Mouse (Mus musculus): ENCODE data around the gene D5Ertd579e. TPM values are rescaled to one million over a fixed set of nuclear protein-coding genes. Genes with fewer than 3 reads are reported as not detected.
"Not testable (repeated sequence)": the region's sequence is repeated elsewhere in the genome, so short reads cannot be mapped to it uniquely, and the experiment has no call there.

Gene D5Ertd579e
- total RNA-seq, 2 experiments from 2014 or later: 100 to 103 TPM

DNA sequence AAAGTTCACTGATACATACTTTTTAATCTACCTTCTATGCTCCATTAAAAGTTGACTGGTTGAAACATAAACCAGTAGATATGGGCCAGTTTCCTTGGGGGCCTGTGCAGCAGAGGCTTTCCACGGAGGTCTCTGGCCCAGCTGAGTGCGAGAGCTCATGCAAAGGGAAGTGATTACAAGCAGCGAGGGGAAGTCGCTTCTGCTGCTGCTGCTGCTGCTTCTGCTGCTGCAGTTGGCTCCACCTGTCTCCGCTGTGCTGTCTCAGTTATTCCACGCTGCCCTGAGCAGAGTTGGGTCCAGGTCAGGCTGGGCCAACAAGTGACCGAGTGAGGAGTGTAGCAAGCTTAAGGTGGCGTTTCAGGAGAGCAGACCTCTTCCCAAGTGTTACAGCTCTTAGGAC is 27.3 kb downstream of the D5Ertd579e start:
- peak overlapping the region; percentile 76 for H3K27ac ChIP-seq
- no peak for TF ChIP-seq CTCF (conservative IDR thresholded peaks at IDR 0.05)
- H3K4me3 ChIP-seq: no peak overlapping the region
- DNase-seq (ENCODE audit: low spot score in 2 of 2): no peak

DNA sequence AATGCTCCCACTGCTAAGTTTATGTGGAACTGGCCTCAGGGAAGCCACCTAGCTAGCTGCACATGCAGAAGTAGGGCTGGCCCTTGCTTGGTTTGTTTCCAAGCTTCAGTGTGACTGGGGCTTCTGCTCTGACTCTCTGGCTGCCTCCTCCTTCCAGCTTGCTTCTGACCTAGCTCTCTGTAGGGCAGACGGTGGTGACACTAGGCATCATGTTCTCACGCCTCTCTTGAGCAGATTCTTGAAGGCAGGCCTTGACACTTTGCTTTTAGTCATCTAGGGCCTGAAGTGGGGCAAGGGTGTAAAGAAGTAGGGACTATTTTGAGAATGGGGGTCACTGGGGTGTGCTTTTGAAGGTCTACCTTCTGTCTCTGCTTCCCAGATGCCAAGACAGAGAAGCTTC is 27.8 kb downstream of the D5Ertd579e start:
- H3K4me3 ChIP-seq; DNase-seq (ENCODE audit: low spot score in 2 of 2): not testable (repeated sequence)
- peak overlapping the region; percentile 76; the same call in 1 of the 2 replicates for H3K27ac ChIP-seq

DNA sequence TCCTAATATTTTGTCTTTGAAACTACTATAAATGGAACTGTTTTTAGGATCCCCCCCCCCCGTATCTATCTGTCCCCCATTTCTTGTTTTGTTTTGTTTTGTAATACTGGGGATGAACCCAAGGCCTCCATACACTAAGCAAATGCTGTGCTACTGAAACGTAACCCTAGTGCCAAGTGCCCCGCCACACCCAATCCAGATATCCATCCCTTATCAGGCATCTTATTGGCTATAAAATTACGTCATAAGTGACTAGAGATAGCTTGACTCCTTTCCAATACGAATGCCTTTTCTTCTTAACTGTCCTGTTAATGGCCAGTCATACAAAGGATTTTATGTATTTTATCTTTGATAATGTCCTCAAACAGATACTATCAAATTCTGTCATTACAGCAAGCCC is 28.7 kb downstream of the D5Ertd579e start:
- no peak overlapping the region for H3K27ac ChIP-seq
- DNase-seq (ENCODE audit: low spot score in 2 of 2): no peak
- no peak for TF ChIP-seq CTCF (conservative IDR thresholded peaks at IDR 0.05)

GRCm38 (mm10) chr5:36666699-36667098 is 29.1 kb downstream of the D5Ertd579e start:
- not testable (repeated sequence) for DNase-seq (ENCODE audit: low spot score in 2 of 2); H3K27ac ChIP-seq; H3K4me3 ChIP-seq
- TF ChIP-seq CTCF (conservative IDR thresholded peaks at IDR 0.05): peak; percentile 55

More for the DNA sequence above, 28.7 kb downstream of the D5Ertd579e start:
- H3K4me3 ChIP-seq: no peak overlapping the region

- TF ChIP-seq CTCF (conservative IDR thresholded peaks at IDR 0.05): no peak
- DNase-seq (ENCODE audit: low spot score in 2 of 2): no peak
- H3K4me3 ChIP-seq: no peak overlapping the region
Observed at GRCm38 (mm10) chr5:36663329-36663728, 32.5 kb downstream of the D5Ertd579e start.

DNA sequence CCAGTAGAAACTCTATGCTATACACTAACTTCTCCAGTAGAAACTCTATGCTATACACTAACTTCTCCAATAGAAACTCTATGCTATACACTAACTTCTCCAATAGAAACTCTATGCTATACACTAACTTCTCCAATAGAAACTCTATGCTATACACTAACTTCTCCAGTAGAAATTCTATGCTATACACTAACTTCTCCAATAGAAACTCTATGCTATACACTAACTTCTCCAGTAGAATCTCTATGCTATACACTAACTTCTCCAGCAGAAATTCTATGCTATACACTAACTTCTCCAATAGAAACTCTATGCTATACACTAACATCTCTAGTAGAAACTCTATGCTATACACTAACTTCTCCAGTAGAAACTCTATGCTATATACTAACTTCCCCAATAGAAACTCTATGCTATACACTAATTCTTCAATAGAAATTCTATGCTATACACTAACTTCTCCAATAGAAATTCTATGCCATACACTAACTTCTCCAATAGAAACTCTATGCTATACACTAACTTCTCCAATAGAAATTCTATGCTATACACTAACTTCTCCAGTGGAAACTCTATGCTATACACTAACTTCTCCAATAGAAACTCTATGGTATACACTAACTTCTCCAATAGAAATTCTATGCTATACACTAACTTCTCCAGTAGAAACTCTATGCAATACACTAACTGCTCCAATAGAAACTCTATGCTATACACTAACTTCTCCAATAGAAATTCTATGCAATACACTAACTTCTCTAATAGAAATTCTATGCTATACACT is 34.7 kb downstream of the D5Ertd579e start:
- not testable (repeated sequence) for H3K4me3 ChIP-seq; H3K27ac ChIP-seq; DNase-seq (ENCODE audit: low spot score in 2 of 2)

More at GRCm38 (mm10) chr5:36663329-36663728, 32.5 kb downstream of the D5Ertd579e start:
- no peak overlapping the region for H3K27ac ChIP-seq

DNA sequence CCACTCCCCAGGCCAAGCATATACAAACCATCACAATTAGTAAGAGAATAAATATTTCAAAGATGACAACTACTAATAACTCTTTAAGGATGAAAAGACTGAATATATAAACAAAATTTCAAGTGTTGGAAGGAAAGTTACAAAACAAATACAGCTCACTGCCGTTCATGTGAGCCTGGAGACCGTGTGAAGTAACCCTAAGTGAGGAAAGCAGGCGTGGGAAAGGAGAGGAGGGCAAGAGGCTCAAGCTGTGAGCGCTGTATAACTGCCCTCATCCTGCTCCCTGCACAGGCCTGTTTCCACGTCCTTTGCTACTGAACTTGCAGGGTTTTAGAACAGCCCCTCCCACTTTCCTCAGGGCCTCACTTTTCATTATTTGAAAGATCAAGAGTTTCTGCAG is 70.2 kb downstream of the D5Ertd579e start:
- TF ChIP-seq CTCF (conservative IDR thresholded peaks at IDR 0.05): no peak
- H3K4me3 ChIP-seq: no peak overlapping the region
- no peak for DNase-seq (ENCODE audit: low spot score in 2 of 2)
- no peak overlapping the region for H3K27ac ChIP-seq

DNA sequence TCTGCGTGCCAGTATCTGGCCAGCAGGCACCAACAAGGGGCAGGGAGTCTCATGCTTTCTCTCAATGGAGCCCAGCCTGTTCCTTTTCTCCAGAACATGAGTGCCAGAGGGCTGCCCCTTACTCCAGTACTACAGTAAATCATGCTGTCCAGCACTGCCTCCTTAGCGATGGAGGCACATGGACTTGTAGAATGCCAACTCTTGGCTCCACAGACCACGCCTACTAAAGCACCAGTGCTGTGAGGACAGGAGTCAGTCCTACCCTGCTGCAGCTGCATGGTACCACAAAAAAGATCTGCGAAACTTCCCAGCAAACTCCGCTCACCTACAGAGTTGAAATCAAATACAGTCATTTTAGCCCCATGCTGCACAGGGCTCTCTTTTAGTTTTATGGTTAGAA is 72.2 kb downstream of the D5Ertd579e start:
- Histone ChIP-seq H3K4me3 (no peak overlapping the region), H3K27ac (no peak overlapping the region)
- DNase-seq (ENCODE audit: low spot score in 2 of 2): no peak
- no peak for TF ChIP-seq CTCF (conservative IDR thresholded peaks at IDR 0.05)

GRCm38 (mm10) chr5:36621058-36621449 is 74.8 kb downstream of the D5Ertd579e start:
- H3K27ac ChIP-seq: peak overlapping the region; percentile 52
- DNase-seq (ENCODE audit: low spot score in 2 of 2): no peak
- no peak for TF ChIP-seq CTCF (conservative IDR thresholded peaks at IDR 0.05)
- H3K4me3 ChIP-seq: no peak overlapping the region

DNA sequence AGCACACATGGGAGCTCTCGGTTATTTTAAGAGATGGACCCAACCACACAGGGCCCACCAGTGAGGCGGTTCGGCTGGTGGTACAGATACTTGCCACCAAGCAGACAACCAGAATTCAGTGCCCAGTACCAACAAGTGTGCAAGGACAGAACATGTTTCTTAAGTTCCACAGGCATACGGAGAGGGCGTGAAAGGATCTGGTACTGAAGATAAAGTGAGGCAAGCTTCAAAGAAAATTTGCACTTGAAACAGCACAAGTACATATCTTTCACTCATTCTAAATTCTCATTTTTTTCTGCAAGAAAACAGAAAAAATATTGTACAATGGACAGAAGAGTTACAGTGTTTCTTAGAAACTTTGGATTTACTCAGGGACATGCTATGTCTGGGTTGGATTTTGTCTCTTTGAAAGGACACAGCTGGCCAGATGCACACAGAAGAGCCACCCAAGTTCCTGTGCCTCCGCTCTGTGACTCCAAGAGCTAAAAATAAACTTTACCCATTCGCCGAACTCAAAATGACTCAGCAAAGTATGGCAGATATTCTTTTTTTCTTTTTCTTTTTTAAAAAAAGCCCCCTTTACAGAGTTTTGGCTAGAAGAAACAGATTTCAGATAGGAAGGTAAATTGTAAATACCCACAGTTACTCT is 75.3 kb downstream of the D5Ertd579e start:
- Histone ChIP-seq H3K4me3 (no peak overlapping the region), H3K27ac (peak overlapping the region; percentile 52)
- TF ChIP-seq CTCF (conservative IDR thresholded peaks at IDR 0.05): no peak
- no peak for DNase-seq (ENCODE audit: low spot score in 2 of 2)

GRCm38 (mm10) chr5:36618890-36619289 is 76.9 kb downstream of the D5Ertd579e start:
- Histone ChIP-seq H3K4me3 (no peak overlapping the region), H3K27ac (peak overlapping the region; percentile 52)
- peak in 1 of 2 experiments; percentile 24 for DNase-seq (ENCODE audit: low spot score in 2 of 2)
- TF ChIP-seq CTCF (conservative IDR thresholded peaks at IDR 0.05): no peak

DNA sequence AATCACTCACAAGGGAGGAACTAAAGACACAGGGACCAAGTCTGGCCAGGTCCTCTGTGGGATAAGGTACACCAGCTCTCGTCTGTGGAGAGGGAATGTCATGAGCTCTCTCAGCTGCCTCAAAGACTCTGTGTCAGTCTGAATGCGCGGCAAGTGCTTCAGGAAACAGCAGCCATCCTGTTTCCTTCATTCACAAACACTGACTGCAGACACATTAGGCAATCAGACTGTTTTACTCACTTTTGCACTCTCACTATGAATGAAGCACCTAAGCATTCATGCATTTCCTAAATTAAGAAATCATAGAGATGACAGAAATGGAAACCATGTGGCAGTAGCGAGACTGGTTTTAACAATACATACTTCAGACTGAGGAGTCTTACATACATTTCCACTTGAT is 77.5 kb downstream of the D5Ertd579e start:
- no peak overlapping the region for H3K4me3 ChIP-seq
- no peak for TF ChIP-seq CTCF (conservative IDR thresholded peaks at IDR 0.05)
- H3K27ac ChIP-seq: peak overlapping the region; percentile 52; the same call in 1 of the 2 replicates
- DNase-seq (ENCODE audit: low spot score in 2 of 2): no peak

- H3K27ac ChIP-seq: no peak overlapping the region
- no peak for DNase-seq (ENCODE audit: low spot score in 2 of 2)
- no peak for TF ChIP-seq CTCF (conservative IDR thresholded peaks at IDR 0.05)
- no peak overlapping the region for H3K4me3 ChIP-seq
Observed at GRCm38 (mm10) chr5:36614124-36614523, 81.7 kb downstream of the D5Ertd579e start.

All from layer of hippocampus, adult 2 months (tissue).